Comparison of ENCODE assay signal across 30 mouse cellular contexts in genomic region chr5:137046991-137047390, GRCm38 (mm10). TPM values are rescaled to one million over a fixed set of nuclear protein-coding genes. Genes with fewer than 3 reads are reported as not detected.
DNase-seq lines count a peak whose midpoint lies in the region; ATAC-seq and TF ChIP-seq lines count a peak whose summit lies in the region.
"Had no signal": no experiment of that assay in that cellular context is flagged by ENCODE, and none has a peak within 500 bp of the region (broad histone marks: within the 10 kb centered on the region; RNA-seq: fewer than 3 reads in every experiment).

No protein-coding gene starts in this region.

- H3K27me3 ChIP-seq in forebrain, embryonic 10.5 days (ENCODE audit: poor library complexity, severe bottlenecking), result no peaks in the 10 kb centered on the region
- no peaks in the 10 kb centered on the region for H3K27me3 ChIP-seq in forebrain, embryonic 12.5 days
- H3K27me3 ChIP-seq in midbrain, embryonic 15.5 days (replicated peaks), result no peaks in the 10 kb centered on the region
- H3K27me3 ChIP-seq: heart, embryonic 15.5 days; hindbrain, embryonic 12.5 days; midbrain, embryonic 12.5 days; neural tube, embryonic 12.5 days had no signal

- in situ Hi-C loops in ES-E14 (cut with MboI; ENCODE audit: low sequenced_read_pairs in 2 of 2, unreplicated experiment in 2 of 2), result no loop called here

- no peak overlapping the region for H3K4me2 ChIP-seq in forebrain, embryonic 12.5 days
- H3K4me2 ChIP-seq in midbrain, embryonic 15.5 days, result no peak overlapping the region

- no peak for DNase-seq in forebrain, embryonic 10.5 days (ENCODE audit: extremely low spot score, low spot score)
- no peak for DNase-seq in layer of hippocampus, adult 2 months (ENCODE audit: low spot score in 2 of 2)
- no peak for DNase-seq in layer of hippocampus, adult 9-11 months
- no peak for DNase-seq in ES-E14 (ENCODE audit: low read depth, low spot score)
- no peak for DNase-seq in cerebellum, adult 18-20 months
- DNase-seq in c-Kit-positive CD71-positive TER-119-positive erythroid progenitor cells, embryonic 14.5 days (ENCODE audit: low spot score), result no peak
- DNase-seq: adrenal gland, postnatal 10 days; cerebellum, adult 11-12 months; cerebellum, postnatal 10 days; gastrocnemius, postnatal 10 days; heart, postnatal 36 days; kidney, adult 8-10 months; kidney, postnatal 10 days; lung, embryonic 14.5 days; lung, postnatal 14 days; right cerebral cortex, adult 18-20 months; right cerebral cortex, postnatal 4 days; thymus, postnatal 4 days had no signal

- H3K4me3 ChIP-seq in forebrain, embryonic 10.5 days, result no peak overlapping the region
- no peak overlapping the region for H3K4me3 ChIP-seq in forebrain, embryonic 12.5 days (replicated peaks)
- H3K4me3 ChIP-seq in layer of hippocampus, adult 2 months, result no peak overlapping the region
- no peak overlapping the region for H3K4me3 ChIP-seq in ES-E14 (ENCODE audit: insufficient read depth in 1 of 2, low read depth in 1 of 2, low read length in 2 of 2, poor library complexity in 1 of 2, severe bottlenecking in 1 of 2)
- H3K4me3 ChIP-seq in midbrain, embryonic 15.5 days, result no peak overlapping the region
- H3K4me3 ChIP-seq: liver, embryonic 15.5 days; midbrain, embryonic 12.5 days; neural tube, embryonic 12.5 days had no signal

- 0 out of 2 replicates have a peak overlapping the region, but pooled peaks have one; percentile 8 for H3K27ac ChIP-seq in forebrain, embryonic 10.5 days
- no peak overlapping the region for H3K27ac ChIP-seq in forebrain, embryonic 12.5 days
- peak overlapping the region; percentile 55; the same call in 1 of the 2 replicates for H3K27ac ChIP-seq in layer of hippocampus, adult 2 months
- H3K27ac ChIP-seq in ES-E14 (ENCODE audit: insufficient read depth, low read depth, low read length, poor library complexity, severe bottlenecking), result peak overlapping the region; percentile 71; the same call in 1 of the 2 replicates
- H3K27ac ChIP-seq in midbrain, embryonic 15.5 days, result peak overlapping the region; percentile 80
- H3K27ac ChIP-seq: embryonic facial prominence, embryonic 13.5 days; heart, embryonic 15.5 days; limb, embryonic 12.5 days; liver, embryonic 15.5 days; neural tube, embryonic 12.5 days had no signal

- peaks cover 13% of the 10 kb centered on the region for H3K36me3 ChIP-seq in forebrain, embryonic 10.5 days (replicated peaks)
- peaks cover 9% of the 10 kb centered on the region for H3K36me3 ChIP-seq in forebrain, embryonic 12.5 days (replicated peaks)
- peaks cover 4% of the 10 kb centered on the region; the same call in 1 of the 2 replicates for H3K36me3 ChIP-seq in ES-E14 (ENCODE audit: control insufficient read depth, insufficient read depth, low read length, poor library complexity, severe bottlenecking)
- H3K36me3 ChIP-seq in midbrain, embryonic 15.5 days (replicated peaks), result peaks cover 2% of the 10 kb centered on the region; the same call in 1 of the 2 replicates

- TF ChIP-seq CTCF in layer of hippocampus, adult 2 months (conservative IDR thresholded peaks at IDR 0.05), result no peak

- no peaks in the 10 kb centered on the region for H3K9me3 ChIP-seq in forebrain, embryonic 10.5 days
- H3K9me3 ChIP-seq in forebrain, embryonic 12.5 days, result no peaks in the 10 kb centered on the region
- no peaks in the 10 kb centered on the region for H3K9me3 ChIP-seq in ES-E14 (ENCODE audit: control insufficient read depth, insufficient read depth, low read depth, low read length)
- no peaks in the 10 kb centered on the region for H3K9me3 ChIP-seq in midbrain, embryonic 15.5 days
- H3K9me3 ChIP-seq: embryonic facial prominence, embryonic 13.5 days; heart, embryonic 15.5 days; limb, embryonic 12.5 days; liver, embryonic 15.5 days; midbrain, embryonic 12.5 days; neural tube, embryonic 12.5 days had no signal

- no peak overlapping the region for H3K9ac ChIP-seq in forebrain, embryonic 12.5 days
- H3K9ac ChIP-seq in ES-E14 (ENCODE audit: insufficient read depth, low read depth, low read length, poor library complexity, severe bottlenecking), result no peak overlapping the region
- H3K9ac ChIP-seq in midbrain, embryonic 15.5 days, result no peak overlapping the region
- H3K9ac ChIP-seq: heart, embryonic 15.5 days; hindbrain, embryonic 12.5 days; limb, embryonic 12.5 days; liver, embryonic 15.5 days; lung, embryonic 14.5 days; midbrain, embryonic 12.5 days; neural tube, embryonic 12.5 days had no signal

- no peak for ATAC-seq in forebrain, embryonic 12.5 days (ENCODE audit: low FRiP score)
- ATAC-seq in midbrain, embryonic 15.5 days (replicated peaks), result no peak

- H3K4me1 ChIP-seq in forebrain, embryonic 10.5 days, result peaks cover 20% of the 10 kb centered on the region
- peaks cover 13% of the 10 kb centered on the region for H3K4me1 ChIP-seq in forebrain, embryonic 12.5 days
- H3K4me1 ChIP-seq in ES-E14 (ENCODE audit: control insufficient read depth in 2 of 2, insufficient read depth in 2 of 2, low read length in 2 of 2, poor library complexity in 1 of 2), result peaks cover 0 to 18% of the 10 kb centered on the region in 2 experiments; a peak in 2 of 4 replicates
- peaks cover 20% of the 10 kb centered on the region for H3K4me1 ChIP-seq in midbrain, embryonic 15.5 days

TF ChIP-seq in ES-E14, 5 proteins besides CTCF, POLR2A, EP300 and RAD21:
- no peak for TF ChIP-seq ZNF384 (IDR thresholded peaks at IDR 0.05; ENCODE audit: low read depth, low read length)
- no peak for TF ChIP-seq ZC3H11A (IDR thresholded peaks at IDR 0.05; ENCODE audit: borderline replicate concordance, low read depth, low read length)
- TF ChIP-seq HCFC1 (IDR thresholded peaks at IDR 0.05; ENCODE audit: borderline replicate concordance, insufficient read depth, low read length), result no peak
- TF ChIP-seq CHD2 (IDR thresholded peaks at IDR 0.05; ENCODE audit: low read depth, low read length), result no peak
- no peak for TF ChIP-seq MAFK (IDR thresholded peaks at IDR 0.05; ENCODE audit: insufficient read depth, low read depth, low read length)

RNA-seq across cellular contexts. Expression of gene Ap1s1, which starts 1.1 kb away (rescaled TPM):
- 195 and 198 TPM in 2 replicates for polyA plus RNA-seq in forebrain, embryonic 10.5 days (2016; fragmentation: Nextera tagmentation; extraction: Ambion mirVana)
- polyA plus RNA-seq in forebrain, embryonic 12.5 days (2016; fragmentation: Nextera tagmentation; extraction: Ambion mirVana), result 209 and 221 TPM in 2 replicates
- total RNA-seq in layer of hippocampus, adult 2 months (2021), result 100 to 1,000 TPM; 298 to 323 TPM
- total RNA-seq in ES-E14 (2012; rRNA removed), result 76.4 and 112 TPM in 2 replicates
- polyA plus RNA-seq in midbrain, embryonic 15.5 days (2015; fragmentation: Nextera tagmentation; extraction: Ambion mirVana), result 284 TPM in 2 replicates

RNA-seq across cellular contexts. Expression of gene Vgf, which starts 20.8 kb away (rescaled TPM):
- polyA plus RNA-seq in forebrain, embryonic 10.5 days (2016; fragmentation: Nextera tagmentation; extraction: Ambion mirVana), result 0.35 TPM in 1 of 2 replicates, not detected in the other
- polyA plus RNA-seq in forebrain, embryonic 12.5 days (2016; fragmentation: Nextera tagmentation; extraction: Ambion mirVana), result 0.68 and 0.92 TPM in 2 replicates
- total RNA-seq in layer of hippocampus, adult 2 months (2021), result 100 to 1,000 TPM; 180 to 212 TPM
- 32.2 and 45.6 TPM in 2 replicates for total RNA-seq in ES-E14 (2012; rRNA removed)
- polyA plus RNA-seq in midbrain, embryonic 15.5 days (2015; fragmentation: Nextera tagmentation; extraction: Ambion mirVana), result 9.9 and 11.1 TPM in 2 replicates
- total RNA-seq: common myeloid progenitor, adult 5-6 weeks; liver, adult 2 months had no signal
- polyA plus RNA-seq: gonadal fat pad, adult 2 months; heart, embryonic 15.5 days; liver, adult 2 months; liver, embryonic 15.5 days had no signal

RNA-seq across cellular contexts. Expression of gene Serpine1, which starts 25.1 kb away (rescaled TPM):
- 0.10 and 0.17 TPM in 2 replicates for polyA plus RNA-seq in forebrain, embryonic 10.5 days (2016; fragmentation: Nextera tagmentation; extraction: Ambion mirVana)
- polyA plus RNA-seq in forebrain, embryonic 12.5 days (2016; fragmentation: Nextera tagmentation; extraction: Ambion mirVana), result 0.11 and 0.35 TPM in 2 replicates
- total RNA-seq in layer of hippocampus, adult 2 months (2021), result under 1 TPM; 0.38 to 0.52 TPM
- total RNA-seq in ES-E14 (2012; rRNA removed), result 91.8 and 166 TPM in 2 replicates
- polyA plus RNA-seq in midbrain, embryonic 15.5 days (2015; fragmentation: Nextera tagmentation; extraction: Ambion mirVana), result 0.34 and 0.41 TPM in 2 replicates
- total RNA-seq: common myeloid progenitor, adult 5-6 weeks had no signal

RNA-seq across cellular contexts. Expression of gene Znhit1, which starts 59.2 kb away (rescaled TPM):
- polyA plus RNA-seq in forebrain, embryonic 10.5 days (2016; fragmentation: Nextera tagmentation; extraction: Ambion mirVana), result 102 and 107 TPM in 2 replicates
- polyA plus RNA-seq in forebrain, embryonic 12.5 days (2016; fragmentation: Nextera tagmentation; extraction: Ambion mirVana), result 97.9 and 102 TPM in 2 replicates
- 10 to 100 TPM; 77.1 to 83.3 TPM for total RNA-seq in layer of hippocampus, adult 2 months (2021)
- 41.2 and 46.0 TPM in 2 replicates for total RNA-seq in ES-E14 (2012; rRNA removed)
- 131 and 132 TPM in 2 replicates for polyA plus RNA-seq in midbrain, embryonic 15.5 days (2015; fragmentation: Nextera tagmentation; extraction: Ambion mirVana)
